ENCODE assay signal across 25 mouse cellular contexts in genomic region chr12:80814529-80814928, GRCm38 (mm10). TPM values are rescaled to one million over a fixed set of nuclear protein-coding genes. Genes with fewer than 3 reads are reported as not detected.
DNase-seq lines count a peak whose midpoint lies in the region; ATAC-seq and TF ChIP-seq lines count a peak whose summit lies in the region.
"Had no signal": no experiment of that assay in that cellular context is flagged by ENCODE, and none has a peak within 500 bp of the region (broad histone marks: within the 10 kb centered on the region; RNA-seq: fewer than 3 reads in every experiment).

No protein-coding gene starts in this region.

- DNase-seq in gastrocnemius, adult 2 months, result no peak
- DNase-seq in gastrocnemius, postnatal 25 days, result no peak
- peak; percentile 65 for DNase-seq in liver, adult 2 months (ENCODE audit: extremely low read depth, low read depth, low spot score)
- DNase-seq in liver, result no peak
- no peak for DNase-seq in adrenal gland, adult (ENCODE audit: inconsistent age in 2 of 2, low spot score in 1 of 2)
- no peak for DNase-seq in urinary bladder, adult 2 months (ENCODE audit: low spot score)
- DNase-seq: adrenal gland, postnatal 14 days; cerebellum, adult 18-20 months; cerebellum, postnatal 14 days; embryo, embryonic 11 days; gastrocnemius, postnatal 10 days; heart, postnatal 10 days had no signal

- peak overlapping the region; percentile 55 for H3K4me2 ChIP-seq in liver, embryonic 15.5 days
- H3K4me2 ChIP-seq in forebrain, embryonic 15.5 days (replicated peaks), result no peak overlapping the region
- H3K4me2 ChIP-seq: embryonic facial prominence, embryonic 15.5 days; heart, embryonic 13.5 days; hindbrain, embryonic 13.5 days had no signal

- TF ChIP-seq POLR2A in liver, adult 2 months (IDR thresholded peaks at IDR 0.05; ENCODE audit: extremely low read depth, insufficient read depth, low read length), result no peak

- peaks cover 42% of the 10 kb centered on the region for H3K4me1 ChIP-seq in liver, adult 2 months (ENCODE audit: control insufficient read depth, insufficient read depth, low read length)
- peaks cover 97% of the 10 kb centered on the region for H3K4me1 ChIP-seq in liver, embryonic 15.5 days (replicated peaks)
- H3K4me1 ChIP-seq in forebrain, embryonic 15.5 days, result peaks cover 17% of the 10 kb centered on the region

- WGBS in liver, adult 2 months, result 27% methylated on average over 3 of the region's 3 CpGs
- 26% methylated on average over 3 of the region's 3 CpGs for WGBS in liver, embryonic 15.5 days (ENCODE audit: insufficient replicate concordance)
- WGBS in forebrain, embryonic 15.5 days, result 87% methylated on average over 3 of the region's 3 CpGs

- H3K9me3 ChIP-seq in liver, embryonic 15.5 days (replicated peaks), result no peaks in the 10 kb centered on the region
- no peaks in the 10 kb centered on the region for H3K9me3 ChIP-seq in forebrain, embryonic 15.5 days
- H3K9me3 ChIP-seq: embryonic facial prominence, embryonic 15.5 days; forebrain, embryonic 10.5 days; G1E; heart, embryonic 13.5 days; hindbrain, embryonic 13.5 days had no signal

- ATAC-seq in liver, embryonic 15.5 days (ENCODE audit: insufficient read depth), result no peak
- ATAC-seq in forebrain, embryonic 15.5 days (replicated peaks), result no peak
- ATAC-seq: forebrain, embryonic 14.5 days; hindbrain, postnatal 0 days had no signal

- H3K79me2 ChIP-seq in liver, adult 2 months (ENCODE audit: control insufficient read depth, insufficient read depth, low read length), result peaks cover 39% of the 10 kb centered on the region

- no peaks in the 10 kb centered on the region for H3K27me3 ChIP-seq in liver, adult 2 months (ENCODE audit: control insufficient read depth, insufficient read depth, low read length)
- H3K27me3 ChIP-seq in liver, embryonic 15.5 days, result no peaks in the 10 kb centered on the region
- no peaks in the 10 kb centered on the region for H3K27me3 ChIP-seq in forebrain, embryonic 15.5 days
- H3K27me3 ChIP-seq: embryonic facial prominence, embryonic 15.5 days; heart, embryonic 13.5 days; hindbrain, embryonic 13.5 days had no signal

- no peaks in the 10 kb centered on the region for H3K36me3 ChIP-seq in liver, adult 2 months (ENCODE audit: control insufficient read depth, insufficient read depth, low read length)
- H3K36me3 ChIP-seq in liver, embryonic 15.5 days (replicated peaks), result no peaks in the 10 kb centered on the region
- no peaks in the 10 kb centered on the region for H3K36me3 ChIP-seq in forebrain, embryonic 15.5 days
- H3K36me3 ChIP-seq: embryonic facial prominence, embryonic 15.5 days; forebrain, embryonic 10.5 days; heart, embryonic 13.5 days; hindbrain, embryonic 13.5 days had no signal

- H3K9ac ChIP-seq in liver, adult 2 months (ENCODE audit: low read depth, low read length), result no peak overlapping the region
- no peak overlapping the region for H3K9ac ChIP-seq in liver, embryonic 15.5 days
- H3K9ac ChIP-seq in forebrain, embryonic 15.5 days (replicated peaks), result no peak overlapping the region
- H3K9ac ChIP-seq: embryonic facial prominence, embryonic 15.5 days; heart, embryonic 13.5 days; hindbrain, embryonic 13.5 days had no signal

- no peak overlapping the region for H3K4me3 ChIP-seq in gastrocnemius, adult 2 months
- no peak overlapping the region for H3K4me3 ChIP-seq in liver, adult 2 months (ENCODE audit: insufficient read depth, low read depth, low read length)
- H3K4me3 ChIP-seq in liver, embryonic 15.5 days (replicated peaks), result no peak overlapping the region
- no peak overlapping the region for H3K4me3 ChIP-seq in forebrain, embryonic 15.5 days
- H3K4me3 ChIP-seq: embryonic facial prominence, embryonic 15.5 days; forebrain, embryonic 10.5 days; heart, embryonic 13.5 days; hindbrain, embryonic 13.5 days had no signal

- peak overlapping the region; percentile 51; the same call in 1 of the 2 replicates for H3K27ac ChIP-seq in gastrocnemius, adult 2 months
- no peak overlapping the region for H3K27ac ChIP-seq in liver, adult 2 months (replicated peaks; ENCODE audit: insufficient read depth, low read depth, low read length)
- H3K27ac ChIP-seq in liver, embryonic 15.5 days (replicated peaks), result peak overlapping the region; percentile 85
- H3K27ac ChIP-seq in forebrain, embryonic 15.5 days (replicated peaks), result no peak overlapping the region
- H3K27ac ChIP-seq: embryonic facial prominence, embryonic 15.5 days; forebrain, embryonic 10.5 days; hindbrain, embryonic 13.5 days had no signal

- intact Hi-C loops in gastrocnemius, adult 2 months (cut with DNase I), result no loop called here

- no peak for TF ChIP-seq CTCF in gastrocnemius, adult 2 months (IDR thresholded peaks at IDR 0.05)
- no peak for TF ChIP-seq CTCF in liver, adult 2 months (IDR thresholded peaks at IDR 0.05; ENCODE audit: low read depth, low read length)

RNA-seq across cellular contexts. Expression of gene Susd6, which starts 24.2 kb away (rescaled TPM):
- total RNA-seq in gastrocnemius, adult 2 months (2021), result 10 to 100 TPM; 37.7 to 41.1 TPM
- 10 to 100 TPM; 26.7 to 28.1 TPM for total RNA-seq in gastrocnemius, postnatal 25 days (2021)
- 20.1 and 27.5 TPM in 2 replicates for total RNA-seq in liver, adult 2 months (2014; rRNA removed)
- 21.8 and 22.3 TPM in 2 replicates for polyA plus RNA-seq in liver, adult 2 months (2012; rRNA removed)
- 13.7 and 15.8 TPM in 2 replicates for polyA plus RNA-seq in liver, embryonic 15.5 days (2015; fragmentation: Nextera tagmentation; extraction: Ambion mirVana)
- 45.8 and 47.4 TPM in 2 replicates for polyA plus RNA-seq in urinary bladder, adult 2 months (2012; rRNA removed)
- polyA plus RNA-seq in forebrain, embryonic 15.5 days (2015; fragmentation: Nextera tagmentation; extraction: Ambion mirVana), result 13.9 and 14.3 TPM in 2 replicates

RNA-seq across cellular contexts. Expression of gene Ccdc177, which starts 54.0 kb away (rescaled TPM):
- not detected for total RNA-seq in gastrocnemius, adult 2 months (2021)
- not detected for total RNA-seq in gastrocnemius, postnatal 25 days (2021)
- not detected in 2 replicates for total RNA-seq in liver, adult 2 months (2014; rRNA removed)
- not detected in 2 replicates for polyA plus RNA-seq in liver, adult 2 months (2012; rRNA removed)
- polyA plus RNA-seq in liver, embryonic 15.5 days (2015; fragmentation: Nextera tagmentation; extraction: Ambion mirVana), result not detected in 2 replicates
- polyA plus RNA-seq in urinary bladder, adult 2 months (2012; rRNA removed), result 0.01 TPM in 2 replicates
- polyA plus RNA-seq in forebrain, embryonic 15.5 days (2015; fragmentation: Nextera tagmentation; extraction: Ambion mirVana), result 6.2 and 7.4 TPM in 2 replicates
- total RNA-seq: adrenal gland, adult 18-20 months; adrenal gland, postnatal 14 days; hematopoietic stem cell, adult 5-6 weeks had no signal
- polyA plus RNA-seq: CD4-positive, CD25-positive, alpha-beta regulatory T cell, adult 4 months; erythroblast, embryonic 14.5 days; G1E; heart, embryonic 13.5 days had no signal

Comparison
In these comparisons a context has a peak if more than half of its experiments do, and no peak if none do; other contexts are left out.
1. H3K27ac ChIP-seq: peak in gastrocnemius, adult 2 months (single experiment) and liver, embryonic 15.5 days (single experiment); none in liver, adult 2 months (single experiment) and forebrain, embryonic 15.5 days (single experiment).